Mouse (Mus musculus) liver, embryonic 14.5 days (tissue): ENCODE measurements around the gene Sell.
"Not testable (repeated sequence)": the region's sequence is repeated elsewhere in the genome, so short reads cannot be mapped to it uniquely, and the experiment has no call there.

Source experiments
- CTCF ChIP-seq: IDR thresholded peaks from 2 replicates; pipeline ENCODE4 v1.5.1; 2016; ENCODE audit warnings: antibody characterized with exemption, low read depth, control low read depth
- EP300 ChIP-seq: IDR thresholded peaks from 2 replicates; pipeline ENCODE4 v1.6.1; 2016; ENCODE audit warnings: antibody characterized with exemption, low read depth

- not testable (repeated sequence) for TF ChIP-seq CTCF, EP300
Measured at GRCm38 (mm10) chr1:164022106-164022505, 39.7 kb upstream of the Sell start.
